Mouse (Mus musculus) liver, embryonic 13.5 days (tissue): ENCODE results near the gene Mfsd4b5. TPM values are rescaled to one million over a fixed set of nuclear protein-coding genes. Genes with fewer than 3 reads are reported as not detected.
A peak's percentile ranks its signal among the peaks of the same experiment; 100 is the strongest.
"Not testable (repeated sequence)": the region's sequence is repeated elsewhere in the genome, so short reads cannot be mapped to it uniquely, and the experiment has no call there.

ENCODE experiments used
- ATAC-seq: fragments of 200-750 bp; cut with Nextera tagmentation; 2 replicates; pipeline ENCODE4 v1.8.0; 2017; ENCODE audit warnings: low read depth, mild to moderate bottlenecking, moderate number of reproducible peaks, moderate library complexity
- DNase-seq: peaks from one replicate; pipeline ENCODE4 v3.0.0; 2022
- H3K27ac ChIP-seq: fragments of 300-500 bp; sonication (generic); 2 replicates; pipeline ENCODE4 v1.5.1; 2015; ENCODE audit warnings: moderate library complexity, mild to moderate bottlenecking, inconsistent platforms
- H3K27me3 ChIP-seq: fragments of 300-500 bp; sonication (generic); 2 replicates; pipeline ENCODE4 v1.6.1; 2015; ENCODE audit warnings: mild to moderate bottlenecking, inconsistent platforms
- H3K36me3 ChIP-seq: fragments of 300-500 bp; sonication (generic); 2 replicates; pipeline ENCODE4 v1.6.1; 2015; ENCODE audit warnings: mild to moderate bottlenecking, inconsistent platforms
- H3K4me1 ChIP-seq: fragments of 300-500 bp; sonication (generic); replicated peaks from 2 replicates; pipeline ENCODE4 v1.6.1; 2015; ENCODE audit warnings: inconsistent platforms
- H3K4me2 ChIP-seq: fragments of 300-500 bp; sonication (generic); 2 replicates; pipeline ENCODE4 v1.6.1; 2015; ENCODE audit warnings: inconsistent platforms, mild to moderate bottlenecking, moderate library complexity
- H3K4me3 ChIP-seq: fragments of 300-500 bp; sonication (generic); replicated peaks from 2 replicates; pipeline ENCODE4 v1.5.1; 2015; ENCODE audit warnings: mild to moderate bottlenecking, inconsistent platforms
- H3K9ac ChIP-seq: fragments of 300-500 bp; sonication (generic); 2 replicates; pipeline ENCODE4 v1.6.1; 2015; ENCODE audit warnings: mild to moderate bottlenecking, inconsistent platforms
- H3K9me3 ChIP-seq: fragments of 300-500 bp; sonication (generic); replicated peaks from 2 replicates; pipeline ENCODE4 v1.6.1; 2016; ENCODE audit warnings: inconsistent platforms
- WGBS: fragments of 180-500 bp; shearing (Covaris S2); methylation state at CpG from one replicate; pipeline ENCODE4 v1.1.7; 2015; ENCODE audit not compliant: insufficient replicate concordance; 5-methylcytosine and 5-hydroxymethylcytosine counted together
- polyA plus RNA-seq: library from polyadenylated mRNA; unstranded; fragments of >200 nt; fragmentation: Nextera tagmentation; extraction: Ambion mirVana; gene quantifications from 2 replicates; pipeline ENCODE4 v1.2.1, GENCODE M21; 2015

Gene Mfsd4b5
- polyA plus RNA-seq, 1 experiment from 2014 or later: 0.03 TPM

DNA sequence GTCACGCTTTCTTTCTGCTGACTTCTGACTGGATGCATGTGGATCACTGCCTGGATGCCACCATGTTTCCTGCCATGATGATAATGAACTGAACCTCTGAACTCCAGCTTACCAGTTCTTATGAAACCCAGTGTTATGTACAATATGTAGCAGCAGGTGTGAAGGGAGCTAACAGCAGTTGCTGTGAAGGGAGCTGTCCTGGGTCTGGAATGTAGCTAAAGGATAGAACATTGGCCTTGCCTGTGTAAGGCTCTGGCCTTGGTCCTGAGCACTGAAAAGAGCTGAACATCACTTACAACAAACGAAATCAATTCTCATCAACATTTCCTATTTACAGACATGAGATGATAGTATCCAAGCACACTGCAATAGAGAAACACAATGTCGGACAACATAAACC, 18.9 kb downstream of the Mfsd4b5 start:
- Histone ChIP-seq H3K9me3 (no peaks in the 10 kb centered on the region), H3K27ac (no peak overlapping the region), H3K27me3 (no peaks in the 10 kb centered on the region), H3K4me3 (no peak overlapping the region), H3K4me2 (no peak overlapping the region), H3K4me1 (no peaks in the 10 kb centered on the region), H3K36me3 (no peaks in the 10 kb centered on the region), H3K9ac (no peak overlapping the region)
- DNase-seq: no peak
- no peak for ATAC-seq
- WGBS: 63% methylated on average over 3 of the region's 3 CpGs

DNA sequence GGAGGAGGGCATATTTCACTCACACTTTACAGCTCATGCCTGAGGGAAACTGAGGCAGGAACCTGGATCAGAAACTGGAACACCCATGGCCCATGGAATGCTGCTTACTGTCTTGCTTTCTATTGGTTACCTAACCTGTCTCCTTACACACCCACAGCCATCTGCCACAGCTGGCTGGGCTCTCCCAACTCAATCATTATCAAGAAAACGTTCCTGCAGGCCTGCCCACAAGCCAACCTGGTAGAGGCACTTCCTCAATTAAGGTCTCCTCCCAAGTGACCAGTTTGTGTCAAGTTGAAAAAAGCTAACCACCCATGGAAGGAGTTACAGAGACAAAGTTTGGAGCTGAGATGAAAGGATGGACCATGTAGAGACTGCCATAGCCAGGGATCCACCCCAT, 24.5 kb downstream of the Mfsd4b5 start:
- 17% methylated on average over 1 of the region's 1 CpGs for WGBS
- Histone ChIP-seq H3K4me1 (peaks cover 16% of the 10 kb centered on the region), H3K4me2 (no peak overlapping the region), H3K9ac (no peak overlapping the region), H3K36me3 (no peaks in the 10 kb centered on the region), H3K27me3 (0 out of 2 replicates have a peak, but pooled peaks cover 4% of the 10 kb centered on the region), H3K9me3 (no peaks in the 10 kb centered on the region), H3K27ac (no peak overlapping the region), H3K4me3 (no peak overlapping the region)
- DNase-seq: no peak
- ATAC-seq: no peak

DNA sequence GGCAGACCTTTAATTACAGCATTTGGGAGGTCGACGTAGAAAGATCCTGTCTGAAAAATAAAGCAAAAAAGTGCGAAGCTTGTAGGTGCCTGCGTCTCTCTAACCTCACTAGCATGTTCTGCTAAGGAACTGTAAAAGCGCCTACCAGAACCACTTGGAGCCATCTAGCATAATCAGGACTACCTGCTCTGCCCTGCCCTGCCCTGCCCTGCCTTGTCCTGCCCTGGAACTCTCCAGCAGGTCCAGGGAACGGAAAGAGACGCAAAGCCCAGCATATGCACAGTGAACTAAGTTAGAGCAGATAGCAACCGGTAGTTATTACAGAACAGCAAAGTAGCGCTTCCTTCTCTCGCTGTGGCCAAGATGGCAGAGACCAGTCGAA, 26.0 kb downstream of the Mfsd4b5 start:
- WGBS: 40% methylated on average over 11 of the region's 11 CpGs
- Histone ChIP-seq H3K36me3 (no peaks in the 10 kb centered on the region), H3K4me1 (peaks cover 16% of the 10 kb centered on the region), H3K27me3 (0 out of 2 replicates have a peak, but pooled peaks cover 4% of the 10 kb centered on the region), H3K4me3 (no peak overlapping the region), H3K9ac (no peak overlapping the region), H3K27ac (no peak overlapping the region), H3K4me2 (peak overlapping the region; percentile 83), H3K9me3 (no peaks in the 10 kb centered on the region)
- DNase-seq (no peak), ATAC-seq (peak; percentile 32; the same call in 1 of the 2 replicates)

DNA sequence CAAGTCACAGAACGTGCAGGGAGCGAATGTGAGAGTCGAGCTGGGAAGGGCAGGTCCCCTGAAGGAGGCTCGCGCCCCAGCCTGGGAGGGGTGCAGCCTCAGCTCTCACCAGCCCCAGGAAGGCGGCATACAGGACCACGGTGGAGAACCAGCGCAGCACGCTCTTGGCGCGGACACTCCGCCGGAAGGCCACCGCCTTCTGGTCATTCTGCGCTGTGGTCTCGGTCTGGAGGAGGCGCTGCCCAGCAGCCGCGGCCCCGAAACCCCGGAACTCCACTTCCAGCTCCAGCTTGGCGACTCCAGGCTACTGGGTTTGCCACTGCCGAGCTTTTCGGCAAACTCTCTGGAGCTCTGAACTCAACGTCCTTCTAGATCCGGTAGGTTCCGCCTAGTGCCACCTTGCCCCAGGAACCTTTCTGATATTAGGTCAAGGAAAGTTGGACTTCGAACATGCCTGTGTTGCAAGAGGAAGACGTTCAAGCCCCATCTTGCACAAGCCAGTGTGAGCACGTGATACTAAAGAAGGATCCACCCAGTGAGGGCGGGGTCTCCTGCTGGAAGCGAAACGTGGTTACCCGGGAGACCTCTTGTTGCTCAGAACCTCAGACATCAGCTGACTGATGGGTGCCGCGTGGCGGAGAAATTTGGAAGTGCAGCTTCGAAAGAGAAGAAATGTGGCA, 26.5 kb downstream of the Mfsd4b5 start, which contains the start of gene Mfsd4b3:
Gene Mfsd4b3 (minus strand): TSS at position 393 of the 680 bp plus-strand sequence.
- H3K4me2 ChIP-seq: peak within 1 kb of the TSS; percentile 83
- H3K4me1 ChIP-seq: peaks cover 16% of the 10 kb centered on the region
- H3K27ac ChIP-seq: peak within 1 kb of the TSS; percentile 59
- H3K4me3 ChIP-seq: peak within 1 kb of the TSS; percentile 62
- 0 out of 2 replicates have a peak, but pooled peaks cover 4% of the 10 kb centered on the region for H3K27me3 ChIP-seq
- ATAC-seq (peak; percentile 96), DNase-seq (peak; percentile 89)
- H3K9me3 ChIP-seq: no peaks in the 10 kb centered on the region
- WGBS: under 1% methylated on average over 38 of the region's 38 CpGs
- peak within 1 kb of the TSS; percentile 65 for H3K9ac ChIP-seq
- H3K36me3 ChIP-seq: no peaks in the 10 kb centered on the region

DNA sequence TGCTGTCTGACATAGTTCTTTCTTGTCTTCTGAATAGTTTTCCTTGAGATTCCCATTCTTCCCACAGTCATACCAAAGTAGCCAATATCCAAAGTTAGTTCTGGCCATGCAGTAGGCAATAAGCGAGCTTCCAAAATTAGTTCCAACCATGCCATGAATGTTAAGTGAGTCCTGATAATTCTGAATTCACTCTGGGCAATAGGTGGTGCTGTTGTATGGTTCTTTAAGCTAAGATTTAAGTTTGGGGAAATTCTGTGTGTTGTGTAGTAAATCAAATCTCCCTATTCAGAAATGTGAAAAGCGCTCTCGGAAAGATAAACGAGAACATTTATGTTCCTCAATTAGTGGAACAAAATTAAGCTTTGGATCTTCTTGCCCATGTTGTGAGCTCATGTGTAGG, 28.2 kb downstream of the Mfsd4b5 start:
- no peak overlapping the region for H3K4me3 ChIP-seq
- DNase-seq (no peak), ATAC-seq (no peak)
- H3K36me3 ChIP-seq: no peaks in the 10 kb centered on the region
- no peak overlapping the region for H3K9ac ChIP-seq
- 0 out of 2 replicates have a peak, but pooled peaks cover 4% of the 10 kb centered on the region for H3K27me3 ChIP-seq
- H3K4me1 ChIP-seq: peaks cover 16% of the 10 kb centered on the region
- H3K27ac ChIP-seq: no peak overlapping the region
- 59% methylated on average over 4 of the region's 4 CpGs for WGBS
- H3K4me2 ChIP-seq: no peak overlapping the region
- no peaks in the 10 kb centered on the region for H3K9me3 ChIP-seq

DNA sequence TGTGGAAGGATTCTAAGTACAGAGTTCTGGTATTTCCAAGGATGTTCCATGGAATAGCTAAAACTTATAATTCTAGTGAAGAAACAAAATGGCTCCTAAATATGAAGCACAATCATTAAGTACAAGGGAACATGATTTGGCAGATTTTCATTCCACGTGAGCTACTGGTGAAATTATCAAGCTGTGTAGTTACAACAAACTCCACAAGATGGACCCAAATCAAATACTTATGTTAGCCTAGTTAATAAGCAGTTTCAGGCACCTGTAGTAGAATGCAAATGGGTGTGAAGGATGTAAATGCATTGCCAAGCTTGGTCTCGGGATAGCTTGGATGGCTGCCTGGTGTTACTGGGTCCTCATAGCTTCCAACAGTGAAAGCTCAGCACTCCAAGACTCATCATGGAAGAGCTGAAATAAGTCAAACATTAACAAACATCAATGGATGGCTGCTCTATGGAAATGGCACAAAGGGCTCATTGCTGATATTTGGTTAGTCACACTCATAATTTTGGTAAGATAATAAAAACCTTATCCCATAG, 30.0 kb downstream of the Mfsd4b5 start:
- Histone ChIP-seq H3K27me3 (0 out of 2 replicates have a peak, but pooled peaks cover 4% of the 10 kb centered on the region), H3K9me3 (no peaks in the 10 kb centered on the region), H3K36me3 (no peaks in the 10 kb centered on the region), H3K9ac (no peak overlapping the region), H3K4me2 (no peak overlapping the region), H3K27ac (no peak overlapping the region), H3K4me1 (peaks cover 16% of the 10 kb centered on the region), H3K4me3 (no peak overlapping the region)
- no peak for DNase-seq
- 45% methylated on average over 2 of the region's 2 CpGs for WGBS
- ATAC-seq: no peak

DNA sequence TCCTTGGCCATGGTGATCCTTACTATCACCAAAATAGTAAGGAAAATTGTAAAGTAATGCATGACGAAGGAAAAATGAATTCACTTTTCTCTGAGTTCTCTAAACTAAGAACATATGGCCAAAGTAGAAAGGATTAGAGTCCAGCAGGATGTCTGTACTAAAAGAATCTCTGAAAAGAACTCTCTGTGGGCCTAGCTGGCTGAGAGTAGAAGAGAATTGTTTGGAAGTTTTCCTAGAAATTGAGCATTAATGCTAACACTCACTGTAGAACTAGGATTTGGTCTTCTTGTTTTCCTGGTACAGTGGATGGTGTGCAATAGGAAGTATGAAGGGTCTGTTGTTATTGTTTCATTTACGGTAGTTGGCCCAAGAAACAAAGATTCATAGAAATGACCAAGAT, 31.3 kb downstream of the Mfsd4b5 start:
- Histone ChIP-seq H3K4me3 (no peak overlapping the region), H3K9me3 (no peaks in the 10 kb centered on the region), H3K4me2 (no peak overlapping the region), H3K27me3 (0 out of 2 replicates have a peak, but pooled peaks cover 4% of the 10 kb centered on the region), H3K9ac (no peak overlapping the region), H3K4me1 (peaks cover 12% of the 10 kb centered on the region), H3K36me3 (no peaks in the 10 kb centered on the region), H3K27ac (no peak overlapping the region)
- DNase-seq: no peak
- ATAC-seq: no peak
- 65% methylated on average over 2 of the region's 2 CpGs for WGBS

DNA sequence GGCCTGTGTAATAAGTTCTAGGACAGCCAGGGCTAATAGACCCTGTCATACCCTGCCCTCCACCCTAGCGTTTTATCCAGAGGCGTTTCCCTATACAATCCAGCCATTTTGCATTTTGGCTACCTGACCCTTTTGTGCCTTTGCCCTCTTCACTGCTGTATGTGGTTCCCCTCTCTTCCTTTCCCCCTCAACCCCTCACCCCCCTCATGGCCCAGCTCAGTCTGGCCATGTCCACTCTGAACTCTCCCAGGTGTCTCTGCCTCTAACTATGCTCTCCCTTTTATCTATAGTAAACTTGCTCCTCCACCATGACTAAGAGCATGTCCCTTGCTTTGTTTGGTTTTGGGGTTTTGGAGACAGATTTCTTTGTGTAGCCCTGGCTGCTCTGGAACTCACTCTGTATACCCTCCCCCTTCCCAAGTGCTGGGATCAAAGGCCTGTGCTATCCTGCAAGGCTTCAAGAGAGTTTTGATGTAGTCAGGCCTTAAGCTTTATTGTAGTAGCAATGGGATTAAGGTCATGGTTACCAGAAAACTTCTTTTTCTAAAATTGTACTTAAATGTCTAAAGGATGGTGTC, 37.0 kb downstream of the Mfsd4b5 start:
- H3K4me2 ChIP-seq: no peak overlapping the region
- WGBS: 79% methylated on average over 2 of the region's 2 CpGs
- no peak for ATAC-seq

DNA sequence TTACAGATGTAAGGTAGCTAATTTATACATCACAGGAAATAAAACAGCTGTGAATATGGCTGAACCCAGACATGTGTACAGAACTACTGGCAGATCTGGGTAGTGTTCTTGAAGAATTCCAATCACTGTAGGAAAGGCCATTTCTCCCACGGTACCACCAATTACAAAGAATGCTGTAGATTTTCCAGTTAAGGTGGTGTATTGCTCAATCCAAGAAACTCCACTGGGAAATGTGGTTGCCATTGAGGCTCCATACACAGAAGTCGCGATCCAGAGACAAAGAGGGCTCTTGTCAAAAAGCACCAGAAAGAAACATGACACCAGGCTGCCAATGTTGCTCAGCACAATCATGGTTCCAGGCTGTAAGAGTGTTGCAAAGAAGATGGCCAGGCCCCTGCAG, 39.3 kb downstream of the Mfsd4b5 start:
- ATAC-seq, DNase-seq, H3K36me3 ChIP-seq, H3K27ac ChIP-seq, H3K9me3 ChIP-seq, H3K27me3 ChIP-seq, H3K4me2 ChIP-seq, H3K9ac ChIP-seq, H3K4me1 ChIP-seq, H3K4me3 ChIP-seq: not testable (repeated sequence)
- WGBS: 77% methylated on average over 3 of the region's 3 CpGs

More for the DNA sequence above, 37.0 kb downstream of the Mfsd4b5 start:
- no peak for DNase-seq
- H3K9ac ChIP-seq: no peak overlapping the region
- H3K36me3 ChIP-seq: no peaks in the 10 kb centered on the region
- no peaks in the 10 kb centered on the region for H3K27me3 ChIP-seq
- H3K4me3 ChIP-seq: no peak overlapping the region
- H3K4me1 ChIP-seq: no peaks in the 10 kb centered on the region
- no peaks in the 10 kb centered on the region for H3K9me3 ChIP-seq
- no peak overlapping the region for H3K27ac ChIP-seq

DNA sequence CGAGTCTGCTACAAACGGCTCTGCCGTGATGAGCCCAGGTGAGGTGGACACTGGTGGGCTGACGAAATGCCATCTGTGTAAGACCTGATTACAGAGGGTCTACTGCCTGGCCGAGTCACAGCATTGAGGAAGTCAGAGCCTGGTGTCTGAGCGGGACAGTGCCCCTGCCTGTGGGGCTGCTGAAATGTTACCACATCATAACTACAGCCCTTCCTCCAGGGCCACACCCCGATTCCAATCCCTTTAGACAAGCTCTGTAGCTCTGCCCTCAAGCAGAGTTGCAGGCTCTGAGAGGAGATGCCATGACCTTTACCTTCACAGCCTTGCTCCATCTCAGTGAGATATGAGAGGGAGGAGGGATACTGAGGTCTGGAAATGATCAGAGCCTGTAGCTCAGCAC, 49.9 kb downstream of the Mfsd4b5 start:
- Histone ChIP-seq H3K27me3 (no peaks in the 10 kb centered on the region), H3K36me3 (no peaks in the 10 kb centered on the region), H3K27ac (no peak overlapping the region), H3K4me1 (no peaks in the 10 kb centered on the region), H3K9ac (no peak overlapping the region), H3K9me3 (no peaks in the 10 kb centered on the region), H3K4me3 (no peak overlapping the region), H3K4me2 (no peak overlapping the region)
- 43% methylated on average over 7 of the region's 7 CpGs for WGBS
- ATAC-seq: no peak
- DNase-seq: no peak

DNA sequence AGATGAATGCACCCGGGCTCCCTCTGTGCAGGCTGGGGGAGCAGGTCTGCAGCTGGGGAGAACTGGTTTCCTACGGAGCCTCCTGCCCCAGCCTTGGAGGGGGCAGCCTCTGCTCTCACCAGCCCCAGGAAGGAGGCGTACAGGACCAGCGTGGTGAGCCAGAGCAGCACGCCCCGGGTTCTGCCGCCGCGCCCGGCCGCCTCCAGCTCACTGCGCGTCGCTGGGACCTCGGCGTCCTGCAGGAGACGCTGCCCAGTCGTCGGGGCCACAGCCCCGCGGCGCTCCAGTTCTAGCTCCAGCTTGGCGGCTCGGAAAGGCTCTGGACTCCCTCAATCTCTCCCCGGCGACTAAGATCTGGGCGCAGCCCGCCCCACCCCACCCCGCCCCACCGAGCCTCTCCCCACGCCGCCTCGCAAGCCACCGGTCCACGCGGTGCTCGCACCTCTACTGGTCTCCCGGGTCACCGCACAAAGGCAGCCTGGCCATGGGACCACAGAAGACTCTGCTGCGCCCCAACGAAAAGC, 59.8 kb downstream of the Mfsd4b5 start, which contains the start of gene Mfsd4b2:
Gene Mfsd4b2 (minus strand): TSS at position 308 of the 524 bp plus-strand sequence.
- ATAC-seq (no peak), DNase-seq (no peak)
- Histone ChIP-seq H3K4me3 (peak within 1 kb of the TSS; percentile 45), H3K4me2 (peak within 1 kb of the TSS; percentile 63), H3K9ac (peak within 1 kb of the TSS; percentile 36; the same call in 1 of the 2 replicates), H3K36me3 (no peaks in the 10 kb centered on the region), H3K9me3 (no peaks in the 10 kb centered on the region), H3K27ac (no peak within 1 kb of the TSS), H3K27me3 (peaks cover 32% of the 10 kb centered on the region), H3K4me1 (peaks cover 11% of the 10 kb centered on the region; the same call in 1 of the 2 replicates)
- WGBS: 3% methylated on average over 40 of the region's 41 CpGs
